In genomic region chr16:18686916-18687315, GRCm38 (mm10) we compare ENCODE assay signal across 8 mouse cellular contexts. TPM values are rescaled to one million over a fixed set of nuclear protein-coding genes. Genes with fewer than 3 reads are reported as not detected.
A peak's percentile ranks its signal among the peaks of the same experiment; 100 is the strongest.
DNase-seq lines count a peak whose midpoint lies in the region; ATAC-seq lines count a peak whose summit lies in the region.

No protein-coding gene starts in this region.

- peak; percentile 95 for ATAC-seq in hindbrain, embryonic 15.5 days (ENCODE audit: low FRiP score, low read depth)

- no peaks in the 10 kb centered on the region for H3K9me3 ChIP-seq in hindbrain, embryonic 15.5 days

- H3K4me3 ChIP-seq in hindbrain, embryonic 15.5 days: peak overlapping the region; percentile 16; the same call in 1 of the 2 replicates

- H3K27me3 ChIP-seq in hindbrain, embryonic 15.5 days: no peaks in the 10 kb centered on the region

- H3K4me1 ChIP-seq in hindbrain, embryonic 15.5 days (replicated peaks): peaks cover 7% of the 10 kb centered on the region

- H3K27ac ChIP-seq in hindbrain, embryonic 15.5 days (replicated peaks): 0 out of 2 replicates have a peak overlapping the region, but pooled peaks have one; percentile 55

- no peaks in the 10 kb centered on the region for H3K36me3 ChIP-seq in hindbrain, embryonic 15.5 days

- under 1% methylated on average over 17 of the region's 17 CpGs for WGBS in hindbrain, embryonic 15.5 days

- peak overlapping the region; percentile 53 for H3K4me2 ChIP-seq in hindbrain, embryonic 15.5 days

- H3K9ac ChIP-seq in hindbrain, embryonic 15.5 days: peak overlapping the region; percentile 11; the same call in 1 of the 2 replicates

- peak; percentile 90 for DNase-seq in ZHBTc4 (ENCODE audit: low read depth, low spot score)
- DNase-seq in cerebellum, postnatal 25 days: peak; percentile 87 to 92
- DNase-seq in gastrocnemius, adult 18-20 months (ENCODE audit: low spot score): peak; percentile 95
- DNase-seq in left cerebral cortex, adult 11 months (ENCODE audit: low spot score): peak; percentile 56
- DNase-seq in lung, postnatal 36 days: peak; percentile 94
- peak; percentile 97 for DNase-seq in retina, postnatal 1 day
- DNase-seq in urinary bladder, postnatal 36 days (ENCODE audit: low spot score in 2 of 2): peak; percentile 82 to 92

RNA-seq across cellular contexts. Expression of gene Sept5, which starts 57.2 kb away (rescaled TPM):
- 1 to 10 TPM; 2.4 to 4.4 TPM for total RNA-seq in gastrocnemius, adult 18-20 months (2021)
- 192 and 212 TPM in 2 replicates for polyA plus RNA-seq in hindbrain, embryonic 15.5 days (2015; fragmentation: Nextera tagmentation; extraction: Ambion mirVana)

Comparison
In these comparisons a context has a peak if more than half of its experiments do, and no peak if none do; other contexts are left out.
1. Peak in every context shown above with its lines: DNase-seq, ATAC-seq, H3K4me3 ChIP-seq and H3K27ac ChIP-seq.